Mouse (Mus musculus) right cerebral cortex, postnatal 4 days (tissue): ENCODE measurements around the gene Xrcc4.

ENCODE experiments used
- DNase-seq: peaks from one replicate; pipeline ENCODE4 v3.0.0-alpha.2; 2022

Gene Xrcc4

GRCm38 (mm10) chr13:89726492-89726891, 362.9 kb downstream of the Xrcc4 start:
- no peak for DNase-seq
